Mouse (Mus musculus): ENCODE measurements around the gene Prkar1b.

The Prkar1b gene

GRCm38 (mm10) chr5:139098991-139099972 is 50.5 kb downstream of the Prkar1b start:
- DNase-seq, result peak; percentile 63 to 70

- DNase-seq, result no peak
These were observed 54.3 kb downstream of the Prkar1b start for GRCm38 (mm10) chr5:139095297-139096110.

GRCm38 (mm10) chr5:139093534-139093933 is 56.3 kb downstream of the Prkar1b start:
- no peak for DNase-seq

- DNase-seq, result peak; percentile 39 to 42
These were observed 58.1 kb downstream of the Prkar1b start for GRCm38 (mm10) chr5:139091713-139092112.

GRCm38 (mm10) chr5:139090162-139090561 is 59.6 kb downstream of the Prkar1b start:
- no peak for DNase-seq

- DNase-seq, result no peak
These were observed 61.6 kb downstream of the Prkar1b start for GRCm38 (mm10) chr5:139088173-139088572.

- peak; percentile 43 to 50 for DNase-seq
These were observed 64.8 kb downstream of the Prkar1b start for GRCm38 (mm10) chr5:139084831-139085519.

GRCm38 (mm10) chr5:139084302-139084701 is 65.5 kb downstream of the Prkar1b start:
- peak; percentile 55 to 63 for DNase-seq

GRCm38 (mm10) chr5:139083841-139084240 is 66.0 kb downstream of the Prkar1b start:
- DNase-seq, result peak; percentile 23 to 32

- no peak for DNase-seq
These were observed 68.4 kb downstream of the Prkar1b start for GRCm38 (mm10) chr5:139081370-139081769.

GRCm38 (mm10) chr5:139078156-139078462 is 71.7 kb downstream of the Prkar1b start:
- no peak for DNase-seq

- DNase-seq, result peak; percentile 45 to 47
These were observed 72.3 kb downstream of the Prkar1b start for GRCm38 (mm10) chr5:139077311-139078155.

GRCm38 (mm10) chr5:139076450-139076849 is 73.4 kb downstream of the Prkar1b start:
- DNase-seq, result no peak

- DNase-seq, result no peak
These were observed 74.0 kb downstream of the Prkar1b start for GRCm38 (mm10) chr5:139075791-139076190.

- peak; percentile 71 to 82 for DNase-seq
These were observed 74.7 kb downstream of the Prkar1b start for GRCm38 (mm10) chr5:139075125-139075524.

- no peak for DNase-seq
These were observed 75.8 kb downstream of the Prkar1b start for GRCm38 (mm10) chr5:139073977-139074376.

- peak; percentile 67 to 71 for DNase-seq
These were observed 76.9 kb downstream of the Prkar1b start for GRCm38 (mm10) chr5:139072866-139073265.

- no peak for DNase-seq
These were observed 82.8 kb downstream of the Prkar1b start for GRCm38 (mm10) chr5:139066861-139067614.

- no peak for DNase-seq
These were observed 85.2 kb downstream of the Prkar1b start for GRCm38 (mm10) chr5:139064611-139065010.

GRCm38 (mm10) chr5:139061680-139062079 is 88.1 kb downstream of the Prkar1b start:
- peak; percentile 68 to 71 for DNase-seq

- no peak for DNase-seq
These were observed 89.2 kb downstream of the Prkar1b start for GRCm38 (mm10) chr5:139060460-139061051.

All from cerebellum, postnatal 36 days (tissue).